Mouse (Mus musculus) forebrain, embryonic 14.5 days (tissue): ENCODE data around the gene Gm21970. TPM values are rescaled to one million over a fixed set of nuclear protein-coding genes. Genes with fewer than 3 reads are reported as not detected.

Source experiments
- ATAC-seq: fragments of 200-750 bp; cut with Nextera tagmentation; 2 replicates; pipeline ENCODE4 v1.8.0; 2017; ENCODE audit warnings: mild to moderate bottlenecking, moderate library complexity
- DNase-seq: peaks from one replicate; pipeline ENCODE4 v3.0.0-alpha.2; 2015; ENCODE audit warnings: low spot score
- H3K27ac ChIP-seq: fragments of 300-500 bp; sonication (generic); 2 replicates; pipeline ENCODE4 v1.5.1; 2014; ENCODE audit warnings: low read depth, mild to moderate bottlenecking, control low read depth, low read length, moderate library complexity
- H3K27me3 ChIP-seq: fragments of 300-500 bp; sonication (generic); replicated peaks from 2 replicates; pipeline ENCODE4 v1.6.1; 2014; ENCODE audit warnings: low read length, control low read depth, mixed read lengths; ENCODE audit not compliant: control insufficient read depth, insufficient read depth
- H3K36me3 ChIP-seq: fragments of 300-500 bp; sonication (generic); 2 replicates; pipeline ENCODE4 v1.6.1; 2014; ENCODE audit warnings: low read length, control low read depth; ENCODE audit not compliant: control insufficient read depth, insufficient read depth
- H3K4me1 ChIP-seq: fragments of 300-500 bp; sonication (generic); 2 replicates; pipeline ENCODE4 v1.6.1; 2014; ENCODE audit warnings: antibody characterized with exemption, low read length, control low read depth; ENCODE audit not compliant: control insufficient read depth, insufficient read depth
- H3K4me2 ChIP-seq: fragments of 300-500 bp; sonication (generic); 2 replicates; pipeline ENCODE4 v1.6.1; 2014; ENCODE audit warnings: mild to moderate bottlenecking, control low read depth, low read length
- H3K4me3 ChIP-seq: fragments of 300-500 bp; sonication (generic); 2 replicates; pipeline ENCODE4 v1.5.1; 2014; ENCODE audit warnings: low read depth, low read length, control low read depth
- H3K9ac ChIP-seq: fragments of 300-500 bp; sonication (generic); 2 replicates; pipeline ENCODE4 v1.6.1; 2014; ENCODE audit warnings: mild to moderate bottlenecking, low read length, control low read depth, moderate library complexity
- H3K9me3 ChIP-seq: fragments of 300-500 bp; sonication (generic); replicated peaks from 2 replicates; pipeline ENCODE4 v1.6.1; 2016; ENCODE audit warnings: low read length, control low read depth, mixed read lengths; ENCODE audit not compliant: control insufficient read depth
- WGBS: fragments of 180-500 bp; shearing (Covaris S2); extraction: QIAGEN DNeasy Blood & Tissue Kit; methylation state at CpG from one replicate; pipeline ENCODE4 v1.1.7; 2014; 5-methylcytosine and 5-hydroxymethylcytosine counted together
- polyA plus RNA-seq: library from polyadenylated mRNA; unstranded; fragments of >200 nt; fragmentation: Nextera tagmentation; extraction: Ambion mirVana; gene quantifications from 2 replicates; pipeline ENCODE4 v1.2.1, GENCODE M21; 2014

Gm21970 gene
- polyA plus RNA-seq, 1 experiment from 2014 or later = not detected

DNA sequence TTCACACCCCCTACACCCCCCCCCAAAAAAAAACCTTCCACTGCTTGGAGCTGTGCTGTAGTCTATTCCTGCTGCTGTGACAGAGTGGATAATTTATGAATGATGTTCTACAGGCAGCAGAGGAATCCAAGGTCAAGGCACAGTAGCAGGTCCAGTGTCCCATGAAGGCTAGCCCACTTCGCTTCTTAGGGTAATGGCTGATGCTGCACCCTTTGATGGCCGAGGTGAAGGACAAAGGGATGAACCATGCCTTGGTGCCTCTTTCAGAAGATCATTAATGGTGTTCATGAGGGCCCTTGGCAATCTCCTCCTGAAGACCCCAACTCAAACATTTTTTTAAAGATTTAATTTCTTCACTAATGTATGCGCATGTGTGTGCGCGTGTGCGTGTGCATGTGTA is 24.8 kb downstream of the Gm21970 start:
- no peaks in the 10 kb centered on the region for H3K27me3 ChIP-seq
- H3K4me2 ChIP-seq = no peak overlapping the region
- H3K36me3 ChIP-seq = no peaks in the 10 kb centered on the region
- no peaks in the 10 kb centered on the region for H3K9me3 ChIP-seq
- no peak for ATAC-seq
- H3K4me1 ChIP-seq = no peaks in the 10 kb centered on the region
- 95% methylated on average over 6 of the region's 6 CpGs for WGBS
- no peak overlapping the region for H3K27ac ChIP-seq
- no peak overlapping the region for H3K4me3 ChIP-seq
- H3K9ac ChIP-seq = no peak overlapping the region
- DNase-seq = no peak

DNA sequence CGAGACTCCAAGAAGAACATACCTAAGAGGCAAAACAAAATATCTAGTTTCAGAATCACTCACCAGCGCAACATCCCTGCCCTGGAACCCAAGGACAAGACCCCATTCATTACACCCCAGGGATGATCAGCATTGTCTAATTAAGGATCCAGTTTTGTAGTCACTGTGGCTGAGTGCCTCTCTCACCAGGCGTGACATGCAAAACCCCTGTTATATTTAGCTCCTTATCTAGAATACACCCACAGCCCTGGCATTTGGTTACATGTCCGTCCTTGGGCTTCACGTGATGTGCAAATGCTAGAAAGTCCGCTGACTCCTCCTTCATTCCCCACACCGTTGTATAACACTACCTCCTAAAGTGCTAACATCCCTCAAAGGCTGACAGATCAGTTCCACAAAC is 25.4 kb downstream of the Gm21970 start:
- Histone ChIP-seq H3K27ac (no peak overlapping the region), H3K27me3 (no peaks in the 10 kb centered on the region), H3K9me3 (no peaks in the 10 kb centered on the region), H3K4me3 (no peak overlapping the region), H3K36me3 (no peaks in the 10 kb centered on the region), H3K4me2 (no peak overlapping the region), H3K9ac (no peak overlapping the region), H3K4me1 (no peaks in the 10 kb centered on the region)
- DNase-seq = no peak
- 88% methylated on average over 7 of the region's 7 CpGs for WGBS
- ATAC-seq = no peak

DNA sequence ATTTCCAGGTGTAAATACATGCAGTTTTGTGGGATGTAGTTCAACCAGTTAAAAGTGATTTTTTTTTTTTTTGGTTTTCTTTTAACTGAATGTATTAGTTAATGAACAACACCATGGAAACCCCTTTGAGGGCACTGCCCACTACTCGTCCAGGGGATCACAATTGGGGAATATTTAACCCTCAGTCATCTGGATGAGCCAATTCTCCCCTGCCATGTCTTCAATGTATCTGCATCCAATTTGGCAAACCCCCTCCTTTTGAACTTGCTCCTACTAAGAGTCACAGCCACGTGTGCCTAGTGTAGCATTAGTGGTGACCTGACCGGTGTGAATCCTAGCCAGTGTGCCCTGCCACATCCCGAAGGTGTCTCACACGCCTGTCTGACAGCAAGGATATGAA is 27.0 kb downstream of the Gm21970 start:
- DNase-seq = no peak
- H3K27ac ChIP-seq = no peak overlapping the region
- H3K27me3 ChIP-seq = no peaks in the 10 kb centered on the region
- no peaks in the 10 kb centered on the region for H3K36me3 ChIP-seq
- no peak overlapping the region for H3K4me3 ChIP-seq
- no peak overlapping the region for H3K4me2 ChIP-seq
- no peaks in the 10 kb centered on the region for H3K4me1 ChIP-seq
- no peak overlapping the region for H3K9ac ChIP-seq
- no peak for ATAC-seq
- 82% methylated on average over 5 of the region's 5 CpGs for WGBS
- no peaks in the 10 kb centered on the region for H3K9me3 ChIP-seq

DNA sequence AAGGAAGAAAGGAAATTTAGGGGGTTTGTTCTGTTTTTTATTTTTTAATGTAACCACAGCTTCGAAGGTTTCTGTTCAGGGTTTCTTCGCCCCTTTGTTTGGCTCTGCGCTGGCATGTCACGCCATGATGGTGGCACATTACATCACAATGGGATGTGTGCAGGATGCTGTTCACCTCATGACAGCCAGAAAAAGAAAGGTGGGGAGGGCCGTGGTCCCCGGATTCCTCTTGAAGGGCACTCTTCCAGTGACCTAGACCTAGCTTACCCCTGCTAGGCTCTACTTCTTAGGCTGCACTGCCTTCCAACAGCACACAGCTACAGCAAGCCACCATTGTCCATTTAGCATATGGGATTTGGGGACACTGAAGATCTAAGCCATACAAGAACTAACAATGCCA is 34.3 kb downstream of the Gm21970 start:
- Histone ChIP-seq H3K4me2 (no peak overlapping the region), H3K9me3 (no peaks in the 10 kb centered on the region), H3K4me1 (no peaks in the 10 kb centered on the region), H3K9ac (no peak overlapping the region), H3K27me3 (no peaks in the 10 kb centered on the region), H3K27ac (no peak overlapping the region), H3K4me3 (no peak overlapping the region), H3K36me3 (0 out of 2 replicates have a peak, but pooled peaks cover 3% of the 10 kb centered on the region)
- ATAC-seq (no peak), DNase-seq (no peak)
- 96% methylated on average over 6 of the region's 6 CpGs for WGBS

DNA sequence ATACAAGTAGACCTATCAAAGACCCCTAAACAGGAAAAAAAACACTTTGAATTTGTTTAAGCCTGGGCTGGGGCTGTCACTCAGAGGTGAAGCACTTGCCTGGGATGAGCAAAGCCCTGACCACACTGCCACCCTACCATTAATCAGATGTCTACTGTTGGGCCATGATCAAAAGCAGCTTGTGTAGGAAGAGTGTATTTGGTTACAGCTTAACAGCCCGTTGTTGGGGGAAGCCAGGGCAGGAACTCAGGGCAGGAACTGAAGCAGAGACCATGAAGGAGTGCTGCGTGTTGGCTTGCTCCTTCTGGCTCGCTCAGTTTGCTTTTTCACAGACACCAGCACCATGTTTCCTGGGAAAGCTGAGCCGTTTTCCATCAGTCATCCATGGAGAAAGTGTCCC is 35.1 kb downstream of the Gm21970 start:
- ATAC-seq (no peak), DNase-seq (no peak)
- Histone ChIP-seq H3K9ac (no peak overlapping the region), H3K9me3 (no peaks in the 10 kb centered on the region), H3K4me2 (no peak overlapping the region), H3K4me3 (no peak overlapping the region), H3K4me1 (no peaks in the 10 kb centered on the region), H3K36me3 (0 out of 2 replicates have a peak, but pooled peaks cover 3% of the 10 kb centered on the region), H3K27me3 (no peaks in the 10 kb centered on the region), H3K27ac (no peak overlapping the region)
- 87% methylated on average over 4 of the region's 4 CpGs for WGBS

DNA sequence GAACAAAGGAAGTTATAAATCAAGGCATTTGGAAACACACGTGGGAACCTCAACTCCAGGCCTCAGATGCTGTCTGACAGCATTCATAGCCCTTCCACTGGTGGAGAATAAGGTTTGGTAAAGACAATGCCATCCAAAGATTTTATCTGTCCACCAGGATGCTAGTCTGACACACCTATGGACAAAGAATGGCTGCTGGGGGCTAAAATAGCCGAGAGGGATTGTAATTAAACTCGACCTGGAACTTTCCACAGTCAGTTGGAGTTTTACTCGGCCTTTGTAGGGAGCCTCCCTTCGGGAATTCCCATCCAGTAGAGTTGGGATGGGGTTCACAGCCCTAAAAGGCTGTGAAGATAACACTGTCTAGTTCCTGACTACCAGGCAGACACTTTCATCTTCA is 35.9 kb downstream of the Gm21970 start:
- H3K4me3 ChIP-seq = no peak overlapping the region
- ATAC-seq (no peak), DNase-seq (no peak)
- H3K9me3 ChIP-seq = no peaks in the 10 kb centered on the region
- no peak overlapping the region for H3K27ac ChIP-seq
- H3K4me2 ChIP-seq = no peak overlapping the region
- no peak overlapping the region for H3K9ac ChIP-seq
- H3K27me3 ChIP-seq = no peaks in the 10 kb centered on the region
- H3K36me3 ChIP-seq = 0 out of 2 replicates have a peak, but pooled peaks cover 3% of the 10 kb centered on the region
- H3K4me1 ChIP-seq = no peaks in the 10 kb centered on the region
- WGBS = 79% methylated on average over 5 of the region's 5 CpGs

DNA sequence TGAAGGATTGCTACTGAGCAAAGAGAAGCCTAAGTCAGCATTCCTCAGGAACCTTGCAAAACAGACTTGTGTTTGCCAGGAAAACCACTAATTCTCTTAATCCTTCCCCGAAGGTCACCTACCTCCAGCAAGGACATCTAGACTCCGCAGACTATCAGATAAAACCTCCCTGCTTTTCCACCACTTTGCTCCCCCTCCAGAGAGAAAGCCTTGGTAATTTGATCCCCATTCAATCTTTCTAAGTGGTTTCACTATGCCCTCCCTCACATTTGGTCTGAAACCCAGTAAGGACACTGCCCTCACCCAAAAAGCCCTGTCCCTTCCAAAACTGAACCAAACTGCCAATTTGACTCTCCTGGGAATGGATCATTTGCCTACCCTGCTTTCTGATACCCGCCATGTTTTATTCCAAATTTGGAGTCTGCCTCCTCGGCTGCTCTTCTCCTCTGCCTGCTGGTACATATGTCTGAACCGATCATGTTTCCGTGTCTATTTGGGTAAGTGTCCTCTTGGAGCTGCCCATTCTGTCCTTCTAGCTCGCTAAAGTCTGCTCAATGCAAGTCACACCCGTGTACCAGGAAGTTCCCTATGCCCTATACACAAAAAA is 36.8 kb downstream of the Gm21970 start:
- Histone ChIP-seq H3K4me1 (no peaks in the 10 kb centered on the region), H3K4me2 (no peak overlapping the region), H3K9me3 (no peaks in the 10 kb centered on the region), H3K4me3 (no peak overlapping the region), H3K36me3 (0 out of 2 replicates have a peak, but pooled peaks cover 3% of the 10 kb centered on the region), H3K9ac (no peak overlapping the region), H3K27me3 (no peaks in the 10 kb centered on the region), H3K27ac (no peak overlapping the region)
- ATAC-seq (no peak), DNase-seq (no peak)
- WGBS = 79% methylated on average over 8 of the region's 8 CpGs

DNA sequence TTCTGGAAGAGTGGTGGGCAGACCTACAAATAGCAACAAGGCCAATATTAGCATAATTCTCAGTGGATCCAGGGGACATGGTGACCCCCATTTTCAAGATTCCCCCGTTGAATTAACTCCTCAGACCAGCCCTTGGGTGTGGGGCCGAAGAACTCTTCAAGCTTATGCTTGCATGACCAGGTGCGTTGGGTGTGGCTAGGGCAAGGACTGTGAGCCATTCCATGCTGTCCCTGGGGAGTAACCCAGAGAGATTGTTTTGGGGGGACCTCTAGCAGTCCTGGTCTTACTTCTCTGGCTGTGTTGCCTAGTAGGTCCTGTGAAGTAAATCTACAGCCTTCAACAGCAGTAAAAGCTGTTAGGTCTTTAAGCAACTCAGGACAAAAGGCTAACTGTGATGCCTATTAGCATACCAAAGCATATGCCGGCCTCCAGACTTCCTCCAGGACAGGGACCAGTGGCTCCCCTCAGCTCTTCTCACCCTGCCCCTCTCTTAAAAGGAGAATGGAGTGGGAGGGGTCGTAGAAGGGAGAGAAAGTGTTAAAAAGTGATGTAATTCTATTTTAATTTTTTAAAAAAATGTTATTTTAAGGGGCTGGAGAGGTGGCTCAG is 41.3 kb downstream of the Gm21970 start:
- Histone ChIP-seq H3K4me1 (no peaks in the 10 kb centered on the region), H3K27ac (no peak overlapping the region), H3K36me3 (no peaks in the 10 kb centered on the region), H3K4me2 (no peak overlapping the region), H3K4me3 (no peak overlapping the region), H3K9ac (no peak overlapping the region), H3K27me3 (no peaks in the 10 kb centered on the region), H3K9me3 (no peaks in the 10 kb centered on the region)
- no peak for ATAC-seq
- no peak for DNase-seq
- 31% methylated on average over 5 of the region's 5 CpGs for WGBS

DNA sequence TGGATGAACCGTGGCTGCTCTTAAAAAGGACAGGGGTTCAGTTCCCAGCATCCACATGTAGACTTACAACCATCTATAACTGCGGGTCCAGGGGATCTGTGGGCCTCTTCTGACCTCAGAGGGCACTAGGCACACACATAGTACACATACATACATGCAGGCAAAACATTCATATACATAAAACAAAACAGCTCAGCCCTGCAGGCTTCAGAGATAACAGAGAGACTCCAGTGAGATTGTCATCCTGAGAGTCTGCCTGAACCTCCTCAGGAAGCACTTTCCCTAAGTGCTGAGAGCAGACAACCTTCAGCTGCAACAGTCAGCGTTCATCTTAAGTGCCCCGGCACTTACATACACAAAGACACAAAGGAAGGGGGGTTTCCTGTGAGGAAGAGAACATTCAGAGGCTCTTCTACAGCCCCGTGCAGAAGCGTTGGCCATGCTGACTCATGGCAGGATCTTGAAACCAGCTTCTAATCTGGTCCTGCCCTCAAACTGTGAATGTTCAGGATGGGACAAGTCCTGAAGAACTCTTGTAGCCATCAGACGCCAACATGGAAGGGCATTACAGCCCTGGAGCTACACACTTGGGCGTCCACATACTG is 41.9 kb downstream of the Gm21970 start:
- ATAC-seq (no peak), DNase-seq (no peak)
- Histone ChIP-seq H3K9ac (no peak overlapping the region), H3K9me3 (no peaks in the 10 kb centered on the region), H3K36me3 (no peaks in the 10 kb centered on the region), H3K4me1 (no peaks in the 10 kb centered on the region), H3K4me3 (no peak overlapping the region), H3K27me3 (no peaks in the 10 kb centered on the region), H3K4me2 (no peak overlapping the region), H3K27ac (no peak overlapping the region)
- 70% methylated on average over 8 of the region's 8 CpGs for WGBS
